Mouse (Mus musculus): ENCODE results near the gene Rgcc.

Gene Rgcc

GRCm38 (mm10) chr14:79301466-79301875 is at the start of gene Rgcc:
TSS of gene Rgcc (minus strand) at chr14:79301645.
- peak; percentile 84 for DNase-seq (ENCODE audit: low spot score)

- no peak for DNase-seq (ENCODE audit: low spot score)
These were observed 44.9 kb upstream of the Rgcc start for GRCm38 (mm10) chr14:79346384-79346783.

- no peak for DNase-seq (ENCODE audit: low spot score)
These were observed 34.2 kb upstream of the Rgcc start for GRCm38 (mm10) chr14:79335613-79336012.

GRCm38 (mm10) chr14:79331936-79332335 is 30.5 kb upstream of the Rgcc start:
- DNase-seq (ENCODE audit: low spot score) = no peak

DNA sequence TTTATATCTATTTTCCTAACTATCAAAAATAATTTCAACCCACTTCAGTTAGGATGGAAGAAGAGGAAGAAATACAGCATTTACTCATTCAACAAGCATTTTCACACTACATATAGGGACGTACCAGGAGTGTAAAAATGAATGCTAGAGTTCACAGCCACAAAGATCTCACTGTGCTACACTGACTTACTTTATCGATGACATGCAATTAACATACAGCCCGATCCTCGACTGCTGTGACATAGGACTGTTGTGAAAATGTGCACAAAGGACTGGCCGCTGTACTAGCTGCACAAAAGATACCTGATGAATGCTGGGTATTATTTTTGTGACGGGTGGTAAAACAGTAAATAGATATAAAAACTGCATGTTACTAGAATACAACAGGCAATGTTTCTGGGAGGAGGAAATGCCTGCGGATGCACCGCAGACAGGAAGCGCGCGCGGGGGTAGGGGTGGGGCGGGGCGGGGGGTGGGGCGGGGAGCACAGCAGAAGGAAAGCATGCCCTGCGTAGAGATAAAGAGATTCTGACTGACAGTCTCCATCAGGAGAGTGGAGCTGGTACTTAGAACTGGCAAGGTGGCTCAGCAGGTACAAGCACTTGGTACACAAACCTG is 29.6 kb upstream of the Rgcc start:
- DNase-seq (ENCODE audit: low spot score) = no peak

GRCm38 (mm10) chr14:79327033-79327432 is 25.6 kb upstream of the Rgcc start:
- no peak for DNase-seq (ENCODE audit: low spot score)

DNA sequence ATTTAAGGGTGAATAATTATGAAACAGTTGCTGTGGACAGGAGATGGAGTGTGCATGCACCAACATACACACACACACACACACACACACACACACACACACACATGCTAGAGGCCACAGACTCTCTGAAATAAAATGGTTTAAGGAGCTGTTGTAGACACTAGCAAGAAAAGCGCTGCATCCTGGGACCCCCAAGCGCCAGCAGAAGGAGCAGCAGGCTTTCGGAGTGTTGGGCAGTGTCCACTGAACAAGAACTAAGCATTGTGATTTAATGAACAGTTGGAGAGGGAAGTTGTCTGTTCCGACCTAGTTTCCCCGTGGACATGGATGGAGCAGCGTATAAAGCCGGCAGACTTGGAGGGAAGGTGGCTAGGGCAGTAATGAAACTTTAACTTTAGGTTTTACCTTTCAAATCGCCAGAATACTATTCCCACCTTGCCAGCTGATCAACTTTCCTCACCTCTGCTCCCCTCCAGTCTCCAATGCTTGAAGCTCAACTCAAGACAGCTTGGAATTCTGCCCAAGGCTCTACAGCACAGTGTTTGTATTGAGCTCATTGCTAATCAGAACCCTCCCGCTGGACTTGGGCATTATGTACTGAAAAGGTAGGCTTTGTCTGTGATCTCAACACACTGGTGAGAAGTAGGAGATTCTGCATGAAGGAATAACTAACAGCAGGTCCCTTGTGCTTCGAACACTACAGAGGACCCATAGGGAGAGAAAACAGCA is 22.8 kb upstream of the Rgcc start:
- DNase-seq (ENCODE audit: low spot score) = no peak

- DNase-seq (ENCODE audit: low spot score) = no peak
These were observed 20.4 kb upstream of the Rgcc start for GRCm38 (mm10) chr14:79321881-79322280.

- no peak for DNase-seq (ENCODE audit: low spot score)
These were observed 19.7 kb upstream of the Rgcc start for GRCm38 (mm10) chr14:79321152-79321551.

DNA sequence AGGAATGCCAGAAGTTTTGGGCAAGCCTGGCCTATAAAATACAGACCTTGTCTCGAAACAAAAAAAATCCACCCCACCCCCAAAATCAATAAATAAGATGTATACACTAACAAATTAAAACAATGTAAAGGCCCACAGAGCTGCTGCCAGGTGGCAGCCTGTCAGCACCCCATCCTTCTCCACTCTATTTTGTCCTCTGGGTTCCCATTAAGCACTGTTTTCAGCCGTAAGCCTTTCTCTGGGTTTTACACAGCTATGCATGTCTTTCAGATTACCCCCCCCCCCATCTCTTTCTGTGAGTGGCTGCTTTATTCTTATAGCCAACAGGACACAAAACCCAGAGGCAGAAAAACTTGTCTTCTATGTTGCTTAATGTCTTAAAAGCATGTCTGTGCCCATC is 16.2 kb upstream of the Rgcc start:
- DNase-seq (ENCODE audit: low spot score) = no peak

- DNase-seq (ENCODE audit: low spot score) = no peak
These were observed 14.4 kb upstream of the Rgcc start for GRCm38 (mm10) chr14:79315877-79316276.

DNA sequence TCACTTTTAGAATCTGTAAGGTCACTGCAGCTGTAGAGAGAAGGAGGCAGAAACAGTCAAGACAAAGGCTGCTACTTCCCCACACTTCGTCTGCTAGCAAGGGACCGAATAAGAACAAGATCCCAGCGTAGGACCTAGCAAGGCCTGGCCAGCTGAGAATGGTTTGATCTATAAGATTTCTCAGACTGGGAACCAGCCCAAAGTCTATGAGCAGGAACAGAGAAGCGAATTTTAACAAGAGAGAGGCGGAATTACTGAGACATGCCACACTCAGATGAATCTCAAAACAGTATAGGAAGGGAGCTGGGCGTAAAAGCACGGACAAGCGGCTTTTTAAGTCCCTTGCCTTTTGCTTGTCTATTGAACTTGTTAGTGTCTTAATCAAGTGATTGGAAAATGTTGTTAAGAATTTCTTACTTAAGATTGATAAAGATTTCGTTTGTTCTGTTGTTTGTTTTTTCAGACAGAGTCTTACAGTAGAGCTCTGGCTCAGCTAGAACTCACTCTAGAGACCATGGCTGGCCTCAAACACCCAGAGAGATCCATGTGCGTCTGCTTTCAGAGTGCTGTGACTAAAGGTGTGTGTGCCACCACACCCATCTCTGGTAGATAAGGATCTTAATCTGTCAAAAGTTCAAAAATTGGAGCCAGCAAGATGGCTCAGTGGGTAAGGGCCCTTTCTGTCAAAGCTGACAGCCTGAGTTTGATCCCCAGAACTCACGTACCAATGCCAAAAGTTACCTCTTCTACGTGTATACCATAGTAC is 13.0 kb upstream of the Rgcc start:
- DNase-seq (ENCODE audit: low spot score) = no peak

GRCm38 (mm10) chr14:79313439-79314175 is 12.2 kb upstream of the Rgcc start:
- no peak for DNase-seq (ENCODE audit: low spot score)

DNA sequence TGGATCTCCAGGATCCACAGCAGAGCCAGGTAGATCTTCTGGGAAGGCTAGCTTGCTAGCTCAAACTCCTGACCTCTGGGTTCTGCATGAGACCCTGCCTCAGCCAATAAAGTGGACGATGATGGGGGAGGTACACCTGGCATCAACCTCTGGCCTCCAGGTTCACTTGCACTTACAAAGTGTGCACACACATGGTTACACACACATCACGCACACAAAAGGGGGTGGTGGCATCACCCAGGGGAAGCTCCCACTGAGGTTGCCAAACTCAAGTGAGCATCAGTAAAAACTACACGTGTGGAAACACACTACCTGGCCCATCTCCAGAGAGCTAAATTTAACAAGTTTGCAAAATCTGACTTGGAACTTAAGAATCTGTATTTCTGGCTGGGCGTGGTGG is 11.3 kb upstream of the Rgcc start:
- DNase-seq (ENCODE audit: low spot score) = no peak

GRCm38 (mm10) chr14:79311918-79312454 is 10.5 kb upstream of the Rgcc start:
- DNase-seq (ENCODE audit: low spot score) = no peak

DNA sequence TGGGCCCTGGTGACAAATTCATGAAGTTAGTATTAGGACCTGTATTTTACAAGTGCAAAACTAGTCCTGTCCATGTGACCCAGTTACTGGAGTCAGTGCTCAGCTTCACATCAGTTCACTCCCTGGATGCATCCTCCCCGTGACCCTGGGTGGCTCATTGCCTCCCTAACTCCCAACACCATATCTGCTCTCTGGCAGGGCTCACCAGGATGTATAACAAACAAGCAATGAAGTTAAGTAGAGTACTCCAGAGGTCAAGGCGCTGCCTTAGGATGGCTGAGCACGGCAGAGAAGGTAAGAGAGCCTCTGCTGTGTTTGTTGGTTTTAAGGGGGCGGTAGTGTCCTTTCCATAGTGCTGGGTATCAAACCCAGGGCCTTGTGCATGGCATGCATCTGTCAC is 7.7 kb upstream of the Rgcc start:
- DNase-seq (ENCODE audit: low spot score) = no peak

GRCm38 (mm10) chr14:79308364-79308763 is 6.9 kb upstream of the Rgcc start:
- no peak for DNase-seq (ENCODE audit: low spot score)

DNA sequence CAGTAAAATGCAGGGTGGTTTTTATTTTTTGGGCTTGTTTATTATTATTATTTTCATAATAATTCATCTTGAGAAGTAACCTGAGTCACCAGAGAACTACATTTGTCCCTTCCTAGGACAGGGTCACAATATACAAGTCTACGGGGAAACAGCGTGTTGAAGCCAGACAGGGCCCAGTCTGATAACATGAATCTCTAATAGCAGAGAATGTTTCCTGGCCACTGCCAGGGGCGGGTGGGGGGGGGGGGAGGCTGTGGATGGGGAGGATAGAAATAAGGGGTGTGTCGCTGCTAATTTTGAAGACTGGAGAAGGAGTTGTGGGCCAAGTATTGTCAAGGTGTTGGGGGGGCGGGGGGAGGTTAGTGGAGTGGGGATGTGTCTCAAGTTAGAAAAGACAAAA is 6.5 kb upstream of the Rgcc start:
- DNase-seq (ENCODE audit: low spot score) = no peak

- no peak for DNase-seq (ENCODE audit: low spot score)
These were observed 5.7 kb upstream of the Rgcc start for GRCm38 (mm10) chr14:79307138-79307537.

DNA sequence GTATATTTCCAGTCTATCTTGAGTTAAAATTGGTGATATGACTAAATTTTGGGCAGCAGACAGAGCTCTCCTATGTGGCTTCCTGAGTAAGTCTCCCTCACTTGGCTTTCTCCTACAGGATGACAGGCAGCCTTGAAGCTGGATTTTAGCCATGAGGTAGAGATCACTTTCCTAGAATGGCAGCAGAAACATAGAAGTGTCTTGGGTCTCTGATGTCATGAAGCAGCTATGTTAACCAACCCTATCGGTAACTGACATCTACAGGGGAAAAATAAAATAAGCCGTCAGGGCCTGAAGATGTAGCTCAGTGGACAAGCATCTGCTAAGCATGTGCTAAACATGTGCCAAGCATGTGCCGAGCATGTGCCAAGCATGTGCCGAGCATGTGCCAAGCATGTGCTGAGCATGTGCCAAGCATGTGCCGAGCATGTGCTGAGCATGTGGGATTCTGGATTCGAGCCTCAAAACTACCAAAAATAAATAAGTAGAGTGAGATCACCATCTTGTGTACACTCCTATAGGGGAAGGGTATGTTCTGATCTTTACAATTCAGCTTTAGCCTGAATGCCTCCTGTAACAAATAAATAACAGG is 3.5 kb upstream of the Rgcc start:
- no peak for DNase-seq (ENCODE audit: low spot score)

DNA sequence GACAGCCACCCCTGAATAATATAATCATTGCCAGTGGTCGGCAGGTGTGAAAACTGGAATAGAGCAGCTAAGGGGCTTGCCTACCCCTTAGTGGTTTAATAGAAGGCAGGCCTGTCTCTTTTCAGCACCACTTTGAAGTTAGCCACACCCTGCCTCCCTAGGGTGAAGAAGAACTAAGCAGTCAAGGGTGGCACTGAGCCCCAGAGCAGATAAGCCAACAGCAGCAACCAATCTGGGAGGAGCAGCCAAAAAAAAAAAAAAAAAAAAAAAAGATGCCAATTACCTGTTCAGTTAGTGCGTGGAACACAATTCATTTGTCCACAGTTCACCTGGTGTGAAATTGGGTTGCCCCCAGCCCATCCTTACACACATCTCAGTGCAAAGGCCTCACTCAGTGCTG is 1.7 kb upstream of the Rgcc start:
- DNase-seq (ENCODE audit: low spot score) = no peak
